Mouse (Mus musculus): Measurements from ENCODE around the gene Ldlrap1. TPM values are rescaled to one million over a fixed set of nuclear protein-coding genes. Genes with fewer than 3 reads are reported as not detected.

The Ldlrap1 gene
- total and polyA plus RNA-seq, 3 experiments = 1.4 to 3.7 (median 2.2) TPM

GRCm38 (mm10) chr4:134740186-134740585 is 27.6 kb downstream of the Ldlrap1 start:
- H3K4me1 ChIP-seq (ENCODE audit: control insufficient read depth in 1 of 2, insufficient read depth in 2 of 2) = no peaks in the 10 kb centered on the region; a peak in 2 of 4 replicates
- H3K79me2 ChIP-seq (replicated peaks; ENCODE audit: control insufficient read depth, extremely low read depth, insufficient read depth, poor library complexity, severe bottlenecking) = no peaks in the 10 kb centered on the region
- H3K9ac ChIP-seq (ENCODE audit: insufficient read depth, low read depth) = no peak overlapping the region
- H3K4me2 ChIP-seq (ENCODE audit: insufficient read depth, low read depth, poor library complexity, severe bottlenecking) = no peak overlapping the region
- dilution Hi-C loops (cut with MboI; ENCODE audit: extremely low pct_ligation_motif_present, extremely low pct_unique_long_range_greater_than_20kb, low sequenced_read_pairs) (no loop called here), in situ Hi-C loops (cut with MboI; ENCODE audit: low pct_ligation_motif_present, low pct_unique_long_range_greater_than_20kb, low sequenced_read_pairs) (no loop called here)
- no peak for DNase-seq (ENCODE audit: extremely low read depth)
- no peaks in the 10 kb centered on the region for H3K9me3 ChIP-seq (replicated peaks; ENCODE audit: low read length)
- H3K36me3 ChIP-seq (replicated peaks in 1 of 2; ENCODE audit: control insufficient read depth in 1 of 2, insufficient read depth in 1 of 2, low read length in 1 of 2) = no peaks in the 10 kb centered on the region
- no peak overlapping the region for H3K4me3 ChIP-seq (replicated peaks in 1 of 3; ENCODE audit: low read depth in 2 of 3, low read length in 2 of 3, poor library complexity in 1 of 3)
- H3K27ac ChIP-seq (ENCODE audit: insufficient read depth, low read depth) = no peak overlapping the region
- TF ChIP-seq MXI1 (IDR thresholded peaks at IDR 0.05; ENCODE audit: low read depth, low read length) (no peak), ZNF384 (IDR thresholded peaks at IDR 0.05; ENCODE audit: low read depth, low read length) (no peak), NRF1 (IDR thresholded peaks at IDR 0.05; ENCODE audit: low read depth, low read length) (no peak), SMC3 (IDR thresholded peaks at IDR 0.05; ENCODE audit: low read depth, low read length) (no peak), ELF1 (IDR thresholded peaks at IDR 0.05; ENCODE audit: low read depth, low read length) (no peak), IRF4 (IDR thresholded peaks at IDR 0.05; ENCODE audit: low read depth, low read length) (no peak), MYC (IDR thresholded peaks at IDR 0.05; ENCODE audit: low read depth, low read length) (no peak), UBTF (IDR thresholded peaks at IDR 0.05; ENCODE audit: low read depth, low read length) (no peak), HCFC1 (IDR thresholded peaks at IDR 0.05; ENCODE audit: low read depth, low read length) (no peak), JUND (conservative IDR thresholded peaks at IDR 0.05; ENCODE audit: low read depth, low read length) (no peak), USF2 (conservative IDR thresholded peaks at IDR 0.05; ENCODE audit: low read depth, low read length) (no peak), MAX (IDR thresholded peaks at IDR 0.05; ENCODE audit: low read length) (no peak)
- peaks cover 2% of the 10 kb centered on the region for H3K27me3 ChIP-seq (replicated peaks)

GRCm38 (mm10) chr4:134739530-134739929 is 28.3 kb downstream of the Ldlrap1 start:
- Histone ChIP-seq H3K4me3 (replicated peaks in 1 of 3; ENCODE audit: low read depth in 2 of 3, low read length in 2 of 3, poor library complexity in 1 of 3) (no peak overlapping the region), H3K9me3 (replicated peaks; ENCODE audit: low read length) (no peaks in the 10 kb centered on the region), H3K27ac (ENCODE audit: insufficient read depth, low read depth) (no peak overlapping the region), H3K4me1 (ENCODE audit: control insufficient read depth in 1 of 2, insufficient read depth in 2 of 2) (peaks cover 0 to 3% of the 10 kb centered on the region in 2 experiments; a peak in 2 of 4 replicates), H3K79me2 (replicated peaks; ENCODE audit: control insufficient read depth, extremely low read depth, insufficient read depth, poor library complexity, severe bottlenecking) (no peaks in the 10 kb centered on the region), H3K4me2 (ENCODE audit: insufficient read depth, low read depth, poor library complexity, severe bottlenecking) (no peak overlapping the region), H3K9ac (ENCODE audit: insufficient read depth, low read depth) (no peak overlapping the region), H3K36me3 (replicated peaks in 1 of 2; ENCODE audit: control insufficient read depth in 1 of 2, insufficient read depth in 1 of 2, low read length in 1 of 2) (no peaks in the 10 kb centered on the region), H3K27me3 (replicated peaks) (peaks cover 2% of the 10 kb centered on the region)
- DNase-seq (ENCODE audit: extremely low read depth) = no peak
- dilution Hi-C loops (cut with MboI; ENCODE audit: extremely low pct_ligation_motif_present, extremely low pct_unique_long_range_greater_than_20kb, low sequenced_read_pairs) (no loop called here), in situ Hi-C loops (cut with MboI; ENCODE audit: low pct_ligation_motif_present, low pct_unique_long_range_greater_than_20kb, low sequenced_read_pairs) (no loop called here)
- TF ChIP-seq MEF2A (IDR thresholded peaks at IDR 0.05; ENCODE audit: borderline replicate concordance, low read depth, low read length) = no peak

GRCm38 (mm10) chr4:134737365-134737910 is 30.4 kb downstream of the Ldlrap1 start:
- Histone ChIP-seq H3K9ac (ENCODE audit: insufficient read depth, low read depth) (no peak overlapping the region), H3K4me1 (ENCODE audit: control insufficient read depth in 1 of 2, insufficient read depth in 2 of 2) (peaks cover 0 to 17% of the 10 kb centered on the region in 2 experiments; a peak in 2 of 4 replicates), H3K36me3 (replicated peaks in 1 of 2; ENCODE audit: control insufficient read depth in 1 of 2, insufficient read depth in 1 of 2, low read length in 1 of 2) (no peaks in the 10 kb centered on the region), H3K79me2 (replicated peaks; ENCODE audit: control insufficient read depth, extremely low read depth, insufficient read depth, poor library complexity, severe bottlenecking) (no peaks in the 10 kb centered on the region), H3K27me3 (replicated peaks) (peaks cover 4% of the 10 kb centered on the region), H3K27ac (ENCODE audit: insufficient read depth, low read depth) (no peak overlapping the region), H3K9me3 (replicated peaks; ENCODE audit: low read length) (no peaks in the 10 kb centered on the region), H3K4me2 (ENCODE audit: insufficient read depth, low read depth, poor library complexity, severe bottlenecking) (no peak overlapping the region), H3K4me3 (replicated peaks in 1 of 3; ENCODE audit: low read depth in 2 of 3, low read length in 2 of 3, poor library complexity in 1 of 3) (no peak overlapping the region)
- DNase-seq (ENCODE audit: extremely low read depth) = no peak
- in situ Hi-C loops (cut with MboI; ENCODE audit: low pct_ligation_motif_present, low pct_unique_long_range_greater_than_20kb, low sequenced_read_pairs) = no loop called here
- TF ChIP-seq JUND (conservative IDR thresholded peaks at IDR 0.05; ENCODE audit: low read depth, low read length) (no peak), ZC3H11A (IDR thresholded peaks at IDR 0.05; ENCODE audit: low read depth, low read length) (no peak), ZKSCAN1 (IDR thresholded peaks at IDR 0.05; ENCODE audit: borderline replicate concordance, low read depth, low read length) (no peak), POLR2A (IDR thresholded peaks at IDR 0.05; ENCODE audit: low read depth, low read length) (no peak), USF2 (conservative IDR thresholded peaks at IDR 0.05; ENCODE audit: low read depth, low read length) (no peak), TCF12 (IDR thresholded peaks at IDR 0.05; ENCODE audit: low read depth, low read length) (no peak), SIN3A (IDR thresholded peaks at IDR 0.05; ENCODE audit: low read length) (no peak), CHD2 (IDR thresholded peaks at IDR 0.05; ENCODE audit: low read length) (no peak), CHD1 (IDR thresholded peaks at IDR 0.05; ENCODE audit: low read depth, low read length) (no peak)
- dilution Hi-C loops (cut with MboI; ENCODE audit: extremely low pct_ligation_motif_present, extremely low pct_unique_long_range_greater_than_20kb, low sequenced_read_pairs) = no loop called here

All from CH12.LX (cell line).